Mouse (Mus musculus): ENCODE data around the gene Lsm7. TPM values are rescaled to one million over a fixed set of nuclear protein-coding genes. Genes with fewer than 3 reads are reported as not detected.

The Lsm7 gene
- polyA plus RNA-seq, 1 experiment from 2014 or later = 230 TPM

DNA sequence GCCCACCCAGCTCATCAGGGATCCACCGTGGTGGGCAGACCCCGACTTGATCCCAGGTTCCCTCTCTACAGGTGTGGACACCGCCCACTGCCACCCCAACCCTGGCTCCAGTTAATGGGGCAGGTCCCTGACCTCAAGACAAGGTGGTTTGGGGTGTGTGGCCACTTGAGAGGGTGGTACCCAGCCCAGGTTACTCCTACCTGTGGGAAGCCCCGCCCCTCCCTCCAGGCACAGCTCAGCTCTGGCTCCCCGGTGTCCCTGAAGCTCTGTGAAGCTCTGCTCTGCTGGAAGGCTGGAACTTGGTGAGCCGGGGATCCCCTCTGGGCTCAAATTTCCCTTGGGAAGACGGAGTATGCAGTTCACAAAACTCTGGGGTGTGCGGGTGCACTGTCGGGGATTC lies 16.6 kb upstream of the Lsm7 start, which contains the start of gene Tmprss9:
TSS of gene Tmprss9 (plus strand) at position 268 of the 400 bp plus-strand sequence.
- peaks cover 14% of the 10 kb centered on the region for H3K36me3 ChIP-seq (ENCODE audit: control insufficient read depth, insufficient read depth, low read length)
- H3K4me2 ChIP-seq (ENCODE audit: low read length) = no peak within 1 kb of the TSS
- 20% methylated on average over 9 of the region's 9 CpGs for WGBS
- no peak within 1 kb of the TSS for H3K27ac ChIP-seq (replicated peaks in 1 of 2; ENCODE audit: control insufficient read depth in 1 of 2, insufficient read depth in 1 of 2, low read depth in 2 of 2, low read length in 2 of 2)
- peaks cover under 1 to 1% of the 10 kb centered on the region in 2 experiments for H3K4me1 ChIP-seq (ENCODE audit: control insufficient read depth in 2 of 2, insufficient read depth in 2 of 2, low read length in 2 of 2)
- H3K9ac ChIP-seq (ENCODE audit: low read length) = no peak within 1 kb of the TSS
- no peak within 1 kb of the TSS for H3K4me3 ChIP-seq (ENCODE audit: control insufficient read depth in 1 of 2, insufficient read depth in 1 of 2, low read depth in 1 of 2, low read length in 2 of 2)
- no peaks in the 10 kb centered on the region; the same call in 1 of the 2 replicates for H3K27me3 ChIP-seq (ENCODE audit: control insufficient read depth, insufficient read depth, low read length)
- H3K9me3 ChIP-seq (ENCODE audit: control insufficient read depth, low read length) = no peaks in the 10 kb centered on the region
- no peak for ATAC-seq (ENCODE audit: insufficient number of reproducible peaks, insufficient read depth, low FRiP score, low read depth)

DNA sequence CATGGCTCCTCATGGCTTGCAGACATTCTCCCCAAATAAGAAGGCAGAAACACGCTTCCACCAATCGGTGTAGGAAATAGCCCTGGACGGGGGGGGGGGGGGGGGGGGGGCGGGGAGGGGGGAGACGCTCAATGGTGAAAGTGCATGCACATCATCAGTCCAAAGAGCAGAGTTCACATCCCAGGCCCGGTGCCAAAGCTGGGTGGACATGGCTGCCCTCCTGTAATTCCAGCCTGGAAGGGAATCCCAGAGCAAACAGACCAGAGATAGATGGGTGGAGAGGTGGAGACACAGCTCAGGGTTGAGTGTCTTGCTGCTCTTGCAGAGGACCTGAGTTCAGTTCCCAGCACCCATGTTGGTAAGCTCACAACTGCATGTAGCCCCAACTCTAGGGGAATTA lies 16.0 kb upstream of the Lsm7 start:
- no peaks in the 10 kb centered on the region for H3K9me3 ChIP-seq (ENCODE audit: control insufficient read depth, low read length)
- no peak overlapping the region for H3K4me2 ChIP-seq (ENCODE audit: low read length)
- no peaks in the 10 kb centered on the region; the same call in 1 of the 2 replicates for H3K27me3 ChIP-seq (ENCODE audit: control insufficient read depth, insufficient read depth, low read length)
- H3K4me3 ChIP-seq (ENCODE audit: control insufficient read depth in 1 of 2, insufficient read depth in 1 of 2, low read depth in 1 of 2, low read length in 2 of 2) = no peak overlapping the region
- H3K9ac ChIP-seq (ENCODE audit: low read length) = no peak overlapping the region
- H3K27ac ChIP-seq (replicated peaks in 1 of 2; ENCODE audit: control insufficient read depth in 1 of 2, insufficient read depth in 1 of 2, low read depth in 2 of 2, low read length in 2 of 2) = no peak overlapping the region
- 93% methylated on average over 2 of the region's 6 CpGs for WGBS
- H3K36me3 ChIP-seq (ENCODE audit: control insufficient read depth, insufficient read depth, low read length) = peaks cover 20% of the 10 kb centered on the region
- H3K4me1 ChIP-seq (ENCODE audit: control insufficient read depth in 2 of 2, insufficient read depth in 2 of 2, low read length in 2 of 2) = no peaks in the 10 kb centered on the region
- ATAC-seq (ENCODE audit: insufficient number of reproducible peaks, insufficient read depth, low FRiP score, low read depth) = no peak

DNA sequence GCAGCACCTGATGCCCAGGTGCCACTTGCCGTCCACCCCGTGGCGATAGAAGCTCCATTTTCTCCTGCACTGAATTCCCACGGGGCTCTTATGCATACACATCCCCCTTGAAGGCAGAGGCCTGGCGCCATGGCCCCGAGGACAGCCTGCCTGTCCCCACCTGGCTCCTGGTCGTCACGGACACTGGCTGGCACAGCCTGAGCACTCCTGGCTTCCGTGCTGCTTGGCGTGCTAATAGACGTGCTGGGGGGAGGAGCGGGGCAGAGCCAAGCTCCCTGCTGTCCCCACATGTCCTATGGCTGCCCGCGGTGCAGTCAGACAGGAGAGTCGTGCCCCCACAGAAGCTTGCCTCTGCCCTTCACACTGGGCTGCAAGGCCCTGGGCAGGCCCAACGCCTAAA lies 9.4 kb upstream of the Lsm7 start:
- no peaks in the 10 kb centered on the region for H3K9me3 ChIP-seq (ENCODE audit: control insufficient read depth, low read length)
- no peak overlapping the region for H3K27ac ChIP-seq (replicated peaks in 1 of 2; ENCODE audit: control insufficient read depth in 1 of 2, insufficient read depth in 1 of 2, low read depth in 2 of 2, low read length in 2 of 2)
- H3K4me1 ChIP-seq (ENCODE audit: control insufficient read depth in 2 of 2, insufficient read depth in 2 of 2, low read length in 2 of 2) = no peaks in the 10 kb centered on the region
- ATAC-seq (ENCODE audit: insufficient number of reproducible peaks, insufficient read depth, low FRiP score, low read depth) = no peak
- H3K4me3 ChIP-seq (ENCODE audit: control insufficient read depth in 1 of 2, insufficient read depth in 1 of 2, low read depth in 1 of 2, low read length in 2 of 2) = no peak overlapping the region
- no peak overlapping the region for H3K9ac ChIP-seq (ENCODE audit: low read length)
- peaks cover 66% of the 10 kb centered on the region for H3K36me3 ChIP-seq (ENCODE audit: control insufficient read depth, insufficient read depth, low read length)
- H3K4me2 ChIP-seq (ENCODE audit: low read length) = no peak overlapping the region
- 90% methylated on average over 15 of the region's 16 CpGs for WGBS
- no peaks in the 10 kb centered on the region for H3K27me3 ChIP-seq (ENCODE audit: control insufficient read depth, insufficient read depth, low read length)

DNA sequence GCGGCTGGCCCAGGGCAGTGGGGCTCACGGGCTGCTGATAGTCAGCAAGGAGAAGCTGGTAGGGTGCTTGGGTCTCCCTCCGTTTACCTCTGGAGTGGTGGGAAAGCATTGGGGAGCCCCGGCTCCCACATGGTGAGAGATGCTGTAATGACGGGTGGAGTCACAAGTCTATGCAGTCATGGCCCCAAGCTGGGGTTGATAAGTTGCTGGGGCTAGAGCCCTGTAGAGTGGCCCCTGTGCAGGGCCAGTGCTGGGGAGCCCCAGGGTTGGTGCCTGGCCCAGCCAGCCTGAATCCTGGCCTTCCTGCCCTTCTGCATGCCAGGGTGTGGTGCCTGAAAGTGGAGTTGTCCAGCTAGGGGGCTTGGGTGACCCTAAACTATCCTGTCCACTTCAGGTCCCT lies 7.3 kb upstream of the Lsm7 start:
- 86% methylated on average over 5 of the region's 5 CpGs for WGBS
- Histone ChIP-seq H3K27me3 (ENCODE audit: control insufficient read depth, insufficient read depth, low read length) (no peaks in the 10 kb centered on the region), H3K27ac (replicated peaks in 1 of 2; ENCODE audit: control insufficient read depth in 1 of 2, insufficient read depth in 1 of 2, low read depth in 2 of 2, low read length in 2 of 2) (no peak overlapping the region), H3K36me3 (ENCODE audit: control insufficient read depth, insufficient read depth, low read length) (peaks cover 59% of the 10 kb centered on the region), H3K4me1 (ENCODE audit: control insufficient read depth in 2 of 2, insufficient read depth in 2 of 2, low read length in 2 of 2) (no peaks in the 10 kb centered on the region), H3K9me3 (ENCODE audit: control insufficient read depth, low read length) (no peaks in the 10 kb centered on the region), H3K4me2 (ENCODE audit: low read length) (no peak overlapping the region), H3K9ac (ENCODE audit: low read length) (no peak overlapping the region), H3K4me3 (ENCODE audit: control insufficient read depth in 1 of 2, insufficient read depth in 1 of 2, low read depth in 1 of 2, low read length in 2 of 2) (no peak overlapping the region)
- ATAC-seq (ENCODE audit: insufficient number of reproducible peaks, insufficient read depth, low FRiP score, low read depth) = no peak

DNA sequence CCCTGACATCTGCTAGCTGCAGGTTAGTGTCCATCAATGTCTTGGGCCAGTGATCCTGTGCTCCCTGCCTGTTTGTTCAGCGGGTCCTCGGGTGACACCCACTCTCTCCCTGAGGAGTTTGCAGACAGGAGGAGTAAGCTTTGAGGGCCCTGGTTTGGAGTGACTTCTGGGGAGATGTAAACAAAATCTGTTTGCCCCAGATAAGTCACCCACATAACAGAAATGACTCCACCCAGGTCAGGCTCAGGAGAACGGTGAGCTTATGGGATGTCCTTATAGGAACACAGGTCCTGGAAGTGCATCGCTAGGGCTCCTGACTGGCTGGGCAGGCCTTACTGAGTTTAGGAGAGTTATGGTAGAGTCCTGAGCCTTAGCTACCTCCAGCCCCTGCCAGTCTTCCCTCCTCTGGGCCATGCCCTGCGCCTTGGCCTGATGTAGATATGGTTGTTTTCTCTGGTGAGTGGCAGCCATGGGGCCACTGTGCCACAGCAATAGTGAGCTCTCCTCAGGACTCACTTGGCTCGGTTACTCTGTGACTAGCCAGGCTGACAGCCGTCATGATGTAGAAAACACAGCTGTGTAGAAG lies 3.4 kb upstream of the Lsm7 start:
- H3K27me3 ChIP-seq (ENCODE audit: control insufficient read depth, insufficient read depth, low read length) = no peaks in the 10 kb centered on the region
- H3K9ac ChIP-seq (ENCODE audit: low read length) = no peak overlapping the region; the same call in 1 of the 2 replicates
- no peak for ATAC-seq (ENCODE audit: insufficient number of reproducible peaks, insufficient read depth, low FRiP score, low read depth)
- peaks cover 10 to 23% of the 10 kb centered on the region in 2 experiments for H3K4me1 ChIP-seq (ENCODE audit: control insufficient read depth in 2 of 2, insufficient read depth in 2 of 2, low read length in 2 of 2)
- H3K36me3 ChIP-seq (ENCODE audit: control insufficient read depth, insufficient read depth, low read length) = peaks cover 28% of the 10 kb centered on the region
- H3K9me3 ChIP-seq (ENCODE audit: control insufficient read depth, low read length) = no peaks in the 10 kb centered on the region
- no peak overlapping the region for H3K27ac ChIP-seq (replicated peaks in 1 of 2; ENCODE audit: control insufficient read depth in 1 of 2, insufficient read depth in 1 of 2, low read depth in 2 of 2, low read length in 2 of 2)
- H3K4me3 ChIP-seq (ENCODE audit: control insufficient read depth in 1 of 2, insufficient read depth in 1 of 2, low read depth in 1 of 2, low read length in 2 of 2) = no peak overlapping the region
- 77% methylated on average over 7 of the region's 7 CpGs for WGBS
- H3K4me2 ChIP-seq (ENCODE audit: low read length) = no peak overlapping the region

DNA sequence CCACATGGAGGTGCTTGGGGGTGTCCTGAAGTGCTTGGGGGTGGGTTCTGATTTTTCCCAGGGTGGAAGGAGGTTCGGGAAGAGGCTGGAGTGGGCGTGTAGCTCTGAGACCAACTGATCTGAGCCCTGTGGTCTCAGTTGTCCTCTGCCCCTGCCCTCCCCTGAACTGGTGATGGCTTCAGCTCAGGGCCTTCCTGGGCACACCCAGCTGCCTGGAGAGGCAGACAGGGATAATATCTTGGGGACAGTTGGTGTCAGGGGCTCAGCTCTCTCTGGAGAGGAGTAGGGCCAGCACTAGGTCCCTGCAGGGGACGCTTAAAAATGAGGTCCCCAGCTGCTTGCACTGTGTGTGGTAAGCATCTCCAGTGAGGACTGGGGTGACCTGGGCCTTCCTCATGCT lies 2.8 kb upstream of the Lsm7 start:
- H3K9ac ChIP-seq (ENCODE audit: low read length) = no peak overlapping the region; the same call in 1 of the 2 replicates
- H3K27me3 ChIP-seq (ENCODE audit: control insufficient read depth, insufficient read depth, low read length) = no peaks in the 10 kb centered on the region
- no peaks in the 10 kb centered on the region for H3K9me3 ChIP-seq (ENCODE audit: control insufficient read depth, low read length)
- no peak overlapping the region for H3K27ac ChIP-seq (replicated peaks in 1 of 2; ENCODE audit: control insufficient read depth in 1 of 2, insufficient read depth in 1 of 2, low read depth in 2 of 2, low read length in 2 of 2)
- peaks cover 10 to 23% of the 10 kb centered on the region in 2 experiments for H3K4me1 ChIP-seq (ENCODE audit: control insufficient read depth in 2 of 2, insufficient read depth in 2 of 2, low read length in 2 of 2)
- H3K4me2 ChIP-seq (ENCODE audit: low read length) = peak overlapping the region; percentile 16
- no peak for ATAC-seq (ENCODE audit: insufficient number of reproducible peaks, insufficient read depth, low FRiP score, low read depth)
- no peak overlapping the region for H3K4me3 ChIP-seq (ENCODE audit: control insufficient read depth in 1 of 2, insufficient read depth in 1 of 2, low read depth in 1 of 2, low read length in 2 of 2)
- WGBS = 70% methylated on average over 3 of the region's 3 CpGs
- peaks cover 28% of the 10 kb centered on the region for H3K36me3 ChIP-seq (ENCODE audit: control insufficient read depth, insufficient read depth, low read length)

DNA sequence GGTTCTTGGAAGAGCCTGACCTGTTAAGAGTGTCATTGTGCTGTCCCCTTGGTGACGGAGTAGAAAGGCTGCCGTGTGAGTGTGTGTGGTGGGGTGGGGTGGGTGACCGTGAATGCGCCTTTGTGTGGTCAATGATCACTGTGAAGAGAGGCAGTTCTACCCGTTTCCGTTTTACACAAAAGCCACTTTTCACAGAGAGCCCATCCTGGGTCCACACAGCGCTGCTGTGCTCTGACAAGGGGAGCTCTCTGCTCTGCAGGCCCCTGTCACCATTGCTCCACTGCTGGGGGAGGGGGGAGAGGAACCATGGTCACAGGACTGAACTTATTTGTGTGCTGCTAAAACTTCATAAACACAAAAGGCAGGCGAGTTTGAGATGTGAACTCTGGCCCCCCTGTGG lies 2.4 kb upstream of the Lsm7 start:
- Histone ChIP-seq H3K4me2 (ENCODE audit: low read length) (no peak overlapping the region; the same call in 1 of the 2 replicates), H3K4me1 (ENCODE audit: control insufficient read depth in 2 of 2, insufficient read depth in 2 of 2, low read length in 2 of 2) (peaks cover 10 to 23% of the 10 kb centered on the region in 2 experiments), H3K27ac (replicated peaks in 1 of 2; ENCODE audit: control insufficient read depth in 1 of 2, insufficient read depth in 1 of 2, low read depth in 2 of 2, low read length in 2 of 2) (no peak overlapping the region), H3K9me3 (ENCODE audit: control insufficient read depth, low read length) (no peaks in the 10 kb centered on the region), H3K27me3 (ENCODE audit: control insufficient read depth, insufficient read depth, low read length) (no peaks in the 10 kb centered on the region), H3K4me3 (ENCODE audit: control insufficient read depth in 1 of 2, insufficient read depth in 1 of 2, low read depth in 1 of 2, low read length in 2 of 2) (no peak overlapping the region), H3K9ac (ENCODE audit: low read length) (no peak overlapping the region), H3K36me3 (ENCODE audit: control insufficient read depth, insufficient read depth, low read length) (peaks cover 28% of the 10 kb centered on the region)
- ATAC-seq (ENCODE audit: insufficient number of reproducible peaks, insufficient read depth, low FRiP score, low read depth) = no peak
- WGBS = 76% methylated on average over 8 of the region's 8 CpGs

DNA sequence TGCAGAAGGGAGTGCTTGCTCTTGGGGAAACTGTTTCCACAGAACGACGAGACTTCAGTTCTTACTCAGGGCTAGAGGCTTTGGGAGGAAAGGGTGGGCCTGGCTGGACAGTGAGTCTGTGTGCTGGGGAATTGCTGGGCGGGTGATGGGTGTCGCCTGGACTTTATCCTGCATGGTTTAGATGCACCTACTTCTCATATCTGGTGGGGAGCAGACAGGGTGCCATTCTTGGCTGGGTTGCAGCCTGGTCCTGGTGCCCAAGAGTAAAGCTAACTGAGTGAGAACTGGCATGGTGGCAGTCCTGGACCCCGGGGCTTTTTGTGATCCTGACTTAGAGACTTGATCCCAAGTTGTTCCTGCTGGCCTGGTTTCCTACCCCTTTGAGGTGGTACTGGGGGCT lies 1.9 kb upstream of the Lsm7 start:
- Histone ChIP-seq H3K36me3 (ENCODE audit: control insufficient read depth, insufficient read depth, low read length) (peaks cover 28% of the 10 kb centered on the region), H3K9me3 (ENCODE audit: control insufficient read depth, low read length) (no peaks in the 10 kb centered on the region), H3K9ac (ENCODE audit: low read length) (0 out of 2 replicates have a peak overlapping the region, but pooled peaks have one; percentile 11), H3K4me1 (ENCODE audit: control insufficient read depth in 2 of 2, insufficient read depth in 2 of 2, low read length in 2 of 2) (peaks cover 10 to 23% of the 10 kb centered on the region in 2 experiments), H3K4me2 (ENCODE audit: low read length) (peak overlapping the region; percentile 100; the same call in 1 of the 2 replicates), H3K4me3 (ENCODE audit: control insufficient read depth in 1 of 2, insufficient read depth in 1 of 2, low read depth in 1 of 2, low read length in 2 of 2) (no peak overlapping the region), H3K27ac (replicated peaks in 1 of 2; ENCODE audit: control insufficient read depth in 1 of 2, insufficient read depth in 1 of 2, low read depth in 2 of 2, low read length in 2 of 2) (no peak overlapping the region), H3K27me3 (ENCODE audit: control insufficient read depth, insufficient read depth, low read length) (no peaks in the 10 kb centered on the region)
- WGBS = 76% methylated on average over 5 of the region's 5 CpGs
- ATAC-seq (ENCODE audit: insufficient number of reproducible peaks, insufficient read depth, low FRiP score, low read depth) = no peak

Data from heart, embryonic 14.5 days (tissue).